Comparison of ENCODE assay signal across 19 mouse cellular contexts in the genomic region with DNA sequence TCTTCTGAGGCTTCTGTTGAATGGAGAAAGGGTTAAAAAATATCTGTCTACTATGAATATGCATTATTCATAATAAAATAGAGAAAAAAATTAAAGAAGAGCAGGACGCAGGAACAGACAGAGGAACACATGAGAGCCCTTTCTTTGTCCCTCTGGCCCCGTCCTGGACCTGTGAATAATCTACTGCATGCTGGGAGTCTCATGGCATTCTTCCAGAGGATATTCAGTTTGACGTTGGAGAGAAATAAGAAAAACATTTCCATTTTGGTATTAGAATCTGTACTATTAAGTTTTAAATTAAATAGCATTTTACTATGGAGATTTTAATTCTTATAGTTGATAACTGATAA. TPM values are rescaled to one million over a fixed set of nuclear protein-coding genes. Genes with fewer than 3 reads are reported as not detected.
"Had no signal": no experiment of that assay in that cellular context is flagged by ENCODE, and none has a peak within 500 bp of the region (broad histone marks: within the 10 kb centered on the region; RNA-seq: fewer than 3 reads in every experiment).

No protein-coding gene starts in this region.

- DNase-seq: kidney, adult 9 months; kidney, postnatal 36 days; layer of hippocampus, adult 9-11 months; layer of hippocampus, postnatal 36 days; lung, adult 18-20 months; lung, postnatal 4 days; midbrain, embryonic 14.5 days; right cerebral cortex, adult 18-20 months; right cerebral cortex, postnatal 25 days; thymus, adult 18-20 months; thymus, postnatal 14 days had no signal

- H3K4me2 ChIP-seq: limb, embryonic 13.5 days had no signal

- H3K9me3 ChIP-seq: limb, embryonic 13.5 days; midbrain, embryonic 10.5 days had no signal

- H3K36me3 ChIP-seq: limb, embryonic 13.5 days; midbrain, embryonic 10.5 days had no signal

- H3K27me3 ChIP-seq: limb, embryonic 13.5 days had no signal

- ATAC-seq: lung, postnatal 0 days had no signal

- H3K4me1 ChIP-seq: limb, embryonic 13.5 days had no signal

- H3K27ac ChIP-seq: kidney, postnatal 0 days; limb, embryonic 13.5 days; liver, embryonic 14.5 days; midbrain, embryonic 10.5 days had no signal

- H3K9ac ChIP-seq: limb, embryonic 13.5 days; liver, embryonic 14.5 days had no signal

- H3K4me3 ChIP-seq: limb, embryonic 13.5 days; midbrain, embryonic 10.5 days; myocyte had no signal

RNA-seq across cellular contexts. Expression of a gene that starts 7.0 kb away (rescaled TPM):
- total RNA-seq: liver, adult 2 months; megakaryocyte, adult 5-6 weeks had no signal
- polyA plus RNA-seq: kidney, postnatal 0 days had no signal
